Mouse (Mus musculus): ENCODE results near the gene Tns1.

Tns1 gene

GRCm38 (mm10) chr1:73958210-73958983 lies 165.9 kb downstream of the Tns1 start:
- CTCF ChIA-PET, result no interaction called here

- CTCF ChIA-PET, result no interaction called here
These were observed 166.8 kb downstream of the Tns1 start for GRCm38 (mm10) chr1:73957428-73957827.

- CTCF ChIA-PET, result no interaction called here
These were observed 167.9 kb downstream of the Tns1 start for GRCm38 (mm10) chr1:73956320-73956719.

GRCm38 (mm10) chr1:73955259-73955842 lies 168.9 kb downstream of the Tns1 start:
- CTCF ChIA-PET, result no interaction called here

- CTCF ChIA-PET, result no interaction called here
These were observed 169.6 kb downstream of the Tns1 start for GRCm38 (mm10) chr1:73954614-73955013.

- CTCF ChIA-PET, result no interaction called here
These were observed 170.2 kb downstream of the Tns1 start for GRCm38 (mm10) chr1:73954015-73954408.

GRCm38 (mm10) chr1:73953317-73954014 lies 170.8 kb downstream of the Tns1 start:
- CTCF ChIA-PET, result no interaction called here

- CTCF ChIA-PET, result no interaction called here
These were observed 171.7 kb downstream of the Tns1 start for GRCm38 (mm10) chr1:73952598-73952997.

- CTCF ChIA-PET, result no interaction called here
These were observed 173.1 kb downstream of the Tns1 start for GRCm38 (mm10) chr1:73951178-73951577.

- CTCF ChIA-PET, result no interaction called here
These were observed 175.5 kb downstream of the Tns1 start for GRCm38 (mm10) chr1:73948757-73949156.

GRCm38 (mm10) chr1:73947525-73948304 lies 176.5 kb downstream of the Tns1 start:
- CTCF ChIA-PET, result no interaction called here

- CTCF ChIA-PET, result no interaction called here
These were observed 177.5 kb downstream of the Tns1 start for GRCm38 (mm10) chr1:73946701-73947100.

GRCm38 (mm10) chr1:73944393-73944792 lies 179.9 kb downstream of the Tns1 start:
- CTCF ChIA-PET, result no interaction called here

GRCm38 (mm10) chr1:73943667-73944289 lies 180.5 kb downstream of the Tns1 start:
- CTCF ChIA-PET, result no interaction called here

GRCm38 (mm10) chr1:73943255-73943654 lies 181.0 kb downstream of the Tns1 start:
- CTCF ChIA-PET, result no interaction called here

GRCm38 (mm10) chr1:73942243-73942642 lies 182.0 kb downstream of the Tns1 start:
- CTCF ChIA-PET, result interaction anchor here (0.6 to 0.7 kb wide), 2 partner anchors 15 to 272 kb away, joined by 4 to 6 read pairs; no protein-coding TSS in a partner anchor

- CTCF ChIA-PET, result no interaction called here
These were observed 182.6 kb downstream of the Tns1 start for GRCm38 (mm10) chr1:73941697-73942096.

GRCm38 (mm10) chr1:73940491-73941204 lies 183.6 kb downstream of the Tns1 start:
- CTCF ChIA-PET, result no interaction called here

GRCm38 (mm10) chr1:73938597-73938996 lies 185.7 kb downstream of the Tns1 start:
- CTCF ChIA-PET, result no interaction called here

GRCm38 (mm10) chr1:73937805-73938204 lies 186.4 kb downstream of the Tns1 start:
- CTCF ChIA-PET, result no interaction called here

GRCm38 (mm10) chr1:73936537-73936936 lies 187.7 kb downstream of the Tns1 start:
- CTCF ChIA-PET, result no interaction called here
